Mouse (Mus musculus) c-Kit-negative CD71-positive TER-119-positive erythroid progenitor cells, embryonic 14.5 days (primary cell): ENCODE results near the gene Atxn7l3.

Source experiments
- DNase-seq: peaks from one replicate; pipeline ENCODE4 v3.0.0-alpha.2; 2013; ENCODE audit warnings: low read depth, low spot score

The Atxn7l3 gene

DNA sequence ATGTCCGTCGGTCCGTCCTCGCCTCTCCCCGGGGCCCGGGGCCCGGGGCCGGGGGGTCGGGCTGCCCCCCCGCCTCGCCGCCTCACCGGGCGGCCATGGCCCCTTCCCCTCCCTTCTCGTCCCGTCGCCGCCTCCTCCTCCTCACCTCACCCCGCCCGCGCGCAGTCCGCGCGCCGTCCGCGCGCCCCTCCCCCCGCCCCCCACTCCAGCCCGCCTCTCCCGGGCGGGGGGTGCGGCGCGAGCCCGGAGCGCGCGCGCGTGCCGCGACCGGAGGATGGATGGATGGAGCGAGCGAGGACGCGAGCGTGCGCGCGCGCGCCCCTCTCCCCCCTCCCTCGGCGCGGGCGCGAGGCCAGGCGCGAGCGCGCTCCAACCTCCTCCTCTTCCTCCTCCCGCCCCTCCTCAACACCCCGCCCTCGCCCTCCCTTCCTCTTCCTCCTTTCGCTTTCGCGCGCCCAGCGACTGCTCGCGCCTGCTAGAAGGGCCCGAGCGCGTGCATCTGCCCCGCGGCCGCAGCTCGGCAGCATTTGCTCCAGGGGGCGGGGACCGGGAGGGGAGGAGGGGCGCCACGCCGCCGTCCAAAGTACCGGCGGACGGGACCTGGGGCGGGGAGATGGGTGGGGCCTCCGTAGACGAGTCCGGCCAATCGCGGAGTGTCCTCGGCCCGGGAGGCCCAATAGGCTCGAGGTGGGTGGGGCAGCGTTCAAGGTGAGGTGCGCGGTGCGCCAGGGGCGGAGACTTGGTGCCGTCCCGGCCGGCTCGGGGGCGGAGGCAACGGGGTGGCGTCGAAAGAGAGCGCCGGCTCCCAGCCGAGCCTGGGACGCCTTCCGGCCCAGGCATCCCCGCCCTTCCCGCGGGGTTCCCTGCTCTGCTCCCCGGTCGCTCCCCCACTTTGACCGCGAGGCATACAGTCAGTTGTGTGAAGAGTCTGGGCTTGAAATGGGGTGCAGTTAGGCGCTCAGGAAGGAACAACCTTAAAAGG is at the start of gene Atxn7l3:
Gene Atxn7l3, minus strand, starts transcription at position 141 of the 982 bp plus-strand sequence.
- DNase-seq = peak; percentile 96

DNA sequence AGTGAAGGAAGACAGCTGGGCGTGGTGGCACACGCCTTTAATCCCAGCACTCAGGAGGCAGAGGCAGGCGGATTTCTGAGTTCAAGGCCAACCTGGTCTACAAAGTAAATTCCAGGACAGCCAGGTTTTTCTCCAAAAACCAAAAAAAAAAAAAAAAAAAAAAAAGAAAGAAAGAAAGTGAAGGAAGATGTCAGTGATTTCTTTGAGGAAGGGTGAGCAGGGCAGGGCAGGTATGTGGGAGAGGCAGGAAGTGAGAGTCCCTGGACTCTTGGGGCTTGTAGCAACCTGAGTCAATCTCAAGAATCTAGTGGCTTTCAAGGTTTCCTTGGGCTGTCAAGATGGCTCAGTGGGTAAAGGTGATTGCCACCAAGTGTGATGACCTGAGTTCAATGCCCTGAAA is 48.0 kb upstream of the Atxn7l3 start:
- DNase-seq = no peak

DNA sequence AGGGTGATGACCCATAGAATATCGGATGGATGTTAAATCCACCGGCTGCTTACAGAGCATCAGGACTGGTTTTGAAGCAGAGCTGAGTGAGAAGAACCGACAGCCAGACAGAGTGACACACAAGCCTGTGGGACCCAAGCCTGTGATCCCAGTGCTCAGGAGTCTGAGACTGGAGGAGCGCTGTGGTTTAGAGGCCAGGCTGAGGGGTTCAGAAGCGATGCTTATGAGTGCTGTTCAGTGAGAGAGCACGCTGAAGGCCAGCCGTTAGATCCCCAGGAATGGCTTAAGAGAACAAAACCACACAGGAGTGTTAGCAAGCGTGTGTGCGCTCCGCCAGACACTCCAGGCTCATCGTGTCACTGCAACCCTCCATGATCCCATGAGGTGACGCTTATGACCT is 46.3 kb upstream of the Atxn7l3 start:
- DNase-seq = no peak

DNA sequence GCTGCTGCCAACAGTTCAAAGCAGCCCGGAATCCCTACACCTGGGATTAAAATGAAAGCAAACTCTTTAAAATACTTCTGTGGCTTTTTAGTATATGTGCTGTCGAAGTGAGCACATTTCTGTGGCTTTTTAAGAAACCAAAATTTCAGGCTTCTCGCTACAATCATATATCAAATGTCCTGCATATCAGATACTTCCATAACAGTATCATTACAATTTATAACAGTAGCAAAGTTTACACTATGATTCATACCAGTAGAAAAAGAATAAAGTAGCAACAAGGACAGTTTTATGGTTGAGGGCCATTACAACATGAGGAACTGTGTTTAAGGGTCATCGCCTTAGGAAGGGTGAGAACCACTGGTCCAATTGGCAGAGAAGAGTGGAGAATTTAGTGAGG is 44.7 kb upstream of the Atxn7l3 start:
- DNase-seq = no peak

DNA sequence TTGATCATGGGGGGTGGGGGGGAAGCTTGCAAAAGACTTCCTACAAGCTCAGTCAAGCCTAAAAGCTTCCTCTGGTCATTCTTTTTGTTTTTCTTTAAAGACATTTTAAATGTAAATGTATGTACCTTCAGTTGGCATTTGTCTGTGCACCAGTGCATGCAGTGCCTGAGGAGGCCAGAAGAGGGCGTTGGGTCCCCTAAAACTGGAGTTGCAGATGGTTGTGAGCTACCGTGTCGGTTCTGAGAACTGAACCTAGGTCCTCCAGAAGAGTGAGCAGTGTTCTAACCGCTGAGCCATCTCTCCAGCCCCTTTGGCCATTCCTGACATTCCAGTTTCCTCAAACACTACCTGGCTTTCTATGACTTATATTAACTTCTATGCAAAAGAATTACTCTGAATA is 43.2 kb upstream of the Atxn7l3 start:
- DNase-seq = no peak

DNA sequence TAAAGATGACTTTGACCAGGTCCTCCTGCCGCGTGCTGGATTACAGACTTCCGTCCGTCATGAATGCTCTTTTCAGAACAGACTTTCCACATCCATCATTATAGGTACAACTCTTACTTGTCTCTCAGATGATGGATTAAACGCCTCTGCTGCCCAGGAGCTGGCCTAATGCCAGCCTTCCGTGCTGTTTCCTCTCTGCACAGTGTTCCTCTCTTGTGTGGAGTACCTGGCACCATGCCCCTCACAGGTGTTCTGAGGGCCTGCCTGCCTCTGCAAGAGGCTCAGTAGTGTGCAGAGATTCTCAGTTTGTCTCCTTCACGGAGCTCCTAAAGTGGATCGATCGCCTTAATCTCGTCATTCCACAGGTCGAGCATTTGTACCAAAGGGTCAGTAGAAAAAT is 42.8 kb upstream of the Atxn7l3 start:
- DNase-seq = no peak

DNA sequence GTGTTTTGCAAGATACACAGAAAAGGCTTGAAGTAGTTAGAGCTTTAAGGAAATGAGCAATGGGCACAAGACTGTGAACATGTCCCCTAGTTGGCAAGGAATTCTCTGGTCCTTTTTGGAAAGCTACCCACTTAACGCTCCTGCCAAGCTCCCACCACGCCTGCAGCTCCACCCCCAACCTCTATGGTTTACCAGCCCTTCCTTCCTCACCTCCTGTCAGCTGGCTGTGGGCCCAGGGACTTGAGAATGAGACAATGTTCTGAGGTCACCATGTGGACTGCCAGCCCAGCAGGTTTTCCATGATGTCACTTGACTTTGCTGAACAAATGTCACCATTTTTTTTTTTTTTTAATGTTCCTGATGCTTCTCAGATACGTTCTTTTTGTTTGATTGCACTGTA is 42.1 kb upstream of the Atxn7l3 start:
- DNase-seq = no peak

DNA sequence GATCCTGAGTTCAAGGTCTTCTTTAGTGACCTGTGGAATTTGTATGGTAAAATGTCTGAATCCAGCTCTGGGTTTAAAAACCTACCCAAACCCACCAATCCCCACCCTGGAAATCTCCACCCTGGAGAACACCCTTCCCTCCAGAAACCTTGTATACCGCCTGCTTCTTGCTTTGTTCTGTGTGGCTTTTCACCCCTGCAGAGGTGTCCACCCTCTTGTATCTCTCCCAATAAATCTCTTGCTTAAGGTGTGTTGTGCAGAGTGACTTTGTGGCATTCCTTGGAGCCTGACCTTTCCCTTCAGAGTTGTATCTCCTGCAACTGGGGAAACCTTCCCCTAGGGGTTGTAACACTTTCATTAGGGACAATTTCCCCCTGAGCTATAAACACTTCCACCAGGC is 41.5 kb upstream of the Atxn7l3 start:
- DNase-seq = no peak

DNA sequence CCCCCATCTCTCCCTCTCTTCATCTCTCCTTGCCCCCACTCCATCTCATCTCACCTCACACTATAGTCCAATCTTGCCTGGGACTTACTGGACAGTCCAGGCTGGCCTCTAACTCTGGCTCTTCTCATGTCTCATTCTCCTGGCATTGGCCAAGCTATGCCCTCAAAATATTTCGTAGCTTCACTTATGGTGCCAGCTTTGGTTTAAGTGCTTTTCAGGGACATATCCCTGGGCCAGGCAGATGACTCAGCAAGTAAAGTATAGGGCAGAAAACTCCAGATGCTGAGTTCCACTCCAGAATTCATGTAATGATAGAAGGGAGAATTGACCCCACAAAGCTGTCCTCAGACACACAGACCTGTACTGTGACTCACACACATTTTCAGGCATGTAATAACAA is 39.8 kb upstream of the Atxn7l3 start:
- no peak for DNase-seq

DNA sequence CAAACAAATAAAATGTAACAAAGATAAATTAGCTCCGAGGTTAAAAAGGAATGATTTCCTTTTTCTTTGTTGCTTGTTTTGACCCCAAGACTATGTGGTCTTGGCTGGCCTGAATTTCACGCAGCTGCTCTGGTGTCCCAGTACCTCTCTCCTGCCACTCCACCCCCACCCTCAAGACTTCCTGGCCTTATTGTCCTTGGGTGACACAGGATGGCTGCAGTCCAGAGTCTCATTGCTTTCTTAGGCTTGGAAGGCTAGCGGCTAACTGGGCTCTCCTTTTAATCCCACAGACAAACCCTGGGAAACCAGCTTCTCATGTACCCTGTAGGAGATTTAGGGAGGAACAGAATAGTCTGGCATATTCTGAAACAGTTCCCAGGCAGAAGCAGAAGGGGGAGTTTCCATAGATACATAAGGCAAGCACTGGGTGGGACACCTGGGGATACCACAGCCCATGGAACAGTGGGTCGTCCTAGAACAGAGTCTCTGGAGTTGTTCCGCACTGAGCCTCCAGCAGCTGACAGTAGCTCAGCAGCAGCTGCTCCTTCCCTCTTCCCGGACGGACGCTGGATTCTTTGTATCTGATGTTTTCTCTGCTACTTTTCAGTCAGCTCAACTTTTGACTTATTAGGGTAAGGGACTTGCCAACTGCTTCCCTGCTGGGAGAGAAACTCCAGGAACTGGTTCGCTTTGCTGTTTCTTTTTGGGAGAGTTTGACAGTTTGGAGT is 38.7 kb upstream of the Atxn7l3 start:
- DNase-seq = no peak

DNA sequence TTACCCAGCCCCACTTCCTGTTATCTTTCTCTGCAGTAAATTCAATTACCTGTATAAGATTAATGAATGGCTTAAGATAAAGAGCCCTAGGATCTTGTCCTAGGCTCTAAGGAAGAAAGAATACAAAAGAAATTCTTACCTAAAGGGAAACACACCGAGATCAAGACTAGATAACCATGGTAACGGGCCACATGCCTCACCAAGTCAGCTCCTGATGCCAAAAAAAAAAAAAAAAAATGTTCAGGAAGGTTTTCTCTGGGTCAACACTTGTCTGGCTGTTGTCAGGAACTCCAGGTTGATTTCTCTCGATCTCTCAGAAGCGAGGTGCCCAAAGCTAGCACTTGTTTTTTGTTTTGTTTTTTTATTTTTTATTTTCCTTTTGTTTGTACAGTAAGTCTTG is 37.6 kb upstream of the Atxn7l3 start:
- no peak for DNase-seq

DNA sequence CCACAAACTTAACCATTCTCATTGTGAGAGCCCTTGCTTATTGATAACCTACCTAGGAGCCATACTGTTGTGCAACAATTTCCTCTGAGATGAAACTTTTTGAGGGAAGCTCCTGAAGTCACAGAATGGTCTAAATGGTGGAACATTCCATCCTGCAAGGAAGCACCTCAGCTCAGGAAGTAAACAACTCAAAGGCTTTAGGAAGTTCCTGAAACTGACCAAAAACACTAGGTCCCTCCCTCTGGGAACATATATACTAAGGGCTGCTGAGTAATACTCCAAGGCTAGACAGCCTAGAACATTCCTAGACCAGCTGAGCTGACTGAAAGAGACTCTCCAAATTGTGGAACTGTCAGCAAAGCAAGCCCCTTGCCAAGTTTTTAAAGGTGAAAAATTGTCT is 36.6 kb upstream of the Atxn7l3 start:
- no peak for DNase-seq

DNA sequence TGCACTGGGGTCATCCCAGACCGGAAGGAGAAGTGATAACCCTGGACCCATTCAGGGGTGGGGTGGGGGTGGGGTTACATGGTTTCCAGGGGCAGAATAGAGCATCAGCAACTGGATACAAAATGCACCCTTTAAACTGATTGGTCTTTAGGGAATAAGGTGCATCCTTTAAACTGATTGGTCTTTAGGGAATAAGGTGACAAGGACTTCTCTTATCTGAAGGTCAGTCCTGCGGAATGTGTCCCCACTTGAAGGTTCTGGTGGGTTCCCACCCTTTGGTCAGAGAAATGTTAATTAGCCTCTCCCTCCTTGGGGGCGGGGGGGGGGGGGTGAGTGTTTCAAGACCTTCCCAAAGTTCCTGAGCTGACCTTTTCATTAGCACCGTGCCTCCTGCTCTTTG is 35.4 kb upstream of the Atxn7l3 start:
- no peak for DNase-seq

DNA sequence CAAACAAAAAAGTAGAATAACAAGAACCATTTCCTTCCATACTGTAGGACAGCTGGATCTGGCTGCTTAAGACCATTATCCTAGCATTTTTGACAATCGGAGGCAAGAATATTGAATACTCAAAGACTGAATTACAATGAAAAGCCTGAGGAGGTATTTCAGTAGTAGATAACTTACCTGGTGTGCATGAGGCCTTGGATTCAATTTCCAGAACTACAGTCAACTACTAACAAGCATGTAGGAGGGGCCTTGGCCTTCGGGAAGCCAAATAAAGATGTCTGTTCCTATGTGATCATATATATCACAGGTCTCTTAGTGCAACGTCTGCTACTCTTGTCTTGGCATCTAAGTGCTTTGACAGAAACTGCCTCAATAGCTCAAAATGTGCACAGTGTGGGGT is 33.6 kb upstream of the Atxn7l3 start:
- no peak for DNase-seq

DNA sequence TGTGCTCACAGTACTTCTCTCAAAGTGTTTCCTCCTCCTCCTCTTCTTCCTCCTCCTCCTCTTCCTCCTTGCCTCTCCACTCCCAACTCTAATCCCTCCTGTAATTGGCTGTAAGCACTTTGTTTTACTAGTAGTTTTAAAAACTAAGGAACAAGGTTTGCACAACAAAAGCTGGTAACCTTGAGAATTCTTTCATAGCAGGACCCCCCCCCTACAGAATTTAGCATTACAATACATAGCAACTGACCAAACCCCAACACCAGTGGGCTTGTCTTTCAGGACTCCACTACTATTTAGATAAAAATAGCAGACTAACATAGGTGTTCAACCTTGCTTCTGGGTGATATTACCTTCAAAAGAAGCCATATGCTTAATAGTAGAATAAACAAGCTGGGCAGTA is 33.1 kb upstream of the Atxn7l3 start:
- no peak for DNase-seq

DNA sequence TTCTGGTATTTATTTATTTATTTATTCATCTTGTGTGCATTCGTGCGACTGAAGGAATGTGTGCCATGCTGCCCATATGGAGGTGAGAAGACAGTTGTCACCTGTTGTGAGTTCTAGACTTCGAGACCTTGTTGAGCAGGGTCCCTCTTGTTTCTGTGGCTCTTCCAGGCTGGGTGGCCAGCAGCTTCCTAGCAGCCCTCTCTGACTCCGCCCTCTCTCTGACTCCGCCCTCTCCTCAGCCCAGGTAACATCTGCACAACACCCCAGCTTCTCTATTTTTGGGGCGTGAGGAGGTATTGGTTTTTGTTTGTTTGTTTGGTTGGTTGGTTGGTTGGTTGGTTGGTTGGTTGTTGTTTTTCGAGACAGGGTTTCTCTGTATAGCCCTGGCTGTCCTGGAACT is 31.4 kb upstream of the Atxn7l3 start:
- DNase-seq = no peak

DNA sequence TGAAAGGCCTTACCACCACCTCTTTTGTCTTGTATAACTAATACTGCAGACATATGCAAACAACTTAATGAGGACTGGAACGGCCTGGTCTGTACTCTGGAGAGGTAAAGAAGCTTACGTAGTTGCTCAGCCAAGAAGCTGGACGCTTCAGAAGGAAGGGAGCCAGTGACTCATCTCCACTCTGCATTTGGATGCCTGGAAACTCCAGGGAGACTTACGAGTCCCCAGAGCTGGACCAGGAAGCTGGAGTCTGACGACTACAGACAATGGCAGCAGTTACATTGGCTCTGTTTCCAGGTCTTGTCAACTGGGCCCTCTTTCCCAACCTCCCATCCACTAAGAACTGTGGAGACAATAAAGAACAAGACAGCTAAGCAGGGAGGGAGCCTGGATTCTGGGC is 30.8 kb upstream of the Atxn7l3 start:
- DNase-seq = no peak

DNA sequence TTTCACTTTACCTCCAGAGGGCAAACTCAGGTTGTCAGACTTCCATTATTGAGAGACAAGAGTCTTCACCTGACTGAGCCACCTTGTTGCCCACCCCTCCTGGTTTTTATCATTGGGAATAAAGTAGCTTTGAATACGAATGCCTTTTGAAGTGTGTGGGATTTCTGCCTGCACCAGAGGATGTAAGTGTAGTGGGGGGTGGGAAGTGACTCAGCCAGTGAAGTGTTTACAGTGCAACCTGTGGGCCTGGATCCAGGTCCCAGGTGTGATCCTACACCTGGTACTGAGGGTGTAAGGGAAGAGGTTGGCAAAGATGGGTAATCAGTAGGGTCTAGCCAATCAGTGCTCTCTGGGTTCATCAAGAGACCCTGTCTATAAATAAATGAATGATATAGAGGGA is 27.1 kb upstream of the Atxn7l3 start:
- no peak for DNase-seq

DNA sequence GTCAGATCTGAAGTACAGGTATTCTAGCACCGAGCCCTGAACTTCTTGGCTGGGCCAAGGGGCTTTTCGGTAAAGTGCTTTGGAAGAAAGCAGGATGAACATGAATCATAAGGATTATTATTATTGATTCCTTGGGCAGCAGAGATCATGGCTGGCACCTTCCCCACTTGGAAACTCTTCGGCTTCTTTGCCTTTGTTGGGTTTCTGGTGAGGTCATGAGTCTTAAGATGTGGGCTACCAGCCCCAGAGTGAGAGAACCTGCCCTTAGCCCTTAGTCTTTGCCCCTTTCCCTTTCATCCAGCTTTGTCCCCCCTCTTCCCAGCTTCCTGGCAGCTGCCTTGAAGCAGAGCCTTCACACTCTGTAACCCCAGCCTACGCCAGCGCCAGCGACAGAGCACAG is 25.5 kb upstream of the Atxn7l3 start:
- no peak for DNase-seq

DNA sequence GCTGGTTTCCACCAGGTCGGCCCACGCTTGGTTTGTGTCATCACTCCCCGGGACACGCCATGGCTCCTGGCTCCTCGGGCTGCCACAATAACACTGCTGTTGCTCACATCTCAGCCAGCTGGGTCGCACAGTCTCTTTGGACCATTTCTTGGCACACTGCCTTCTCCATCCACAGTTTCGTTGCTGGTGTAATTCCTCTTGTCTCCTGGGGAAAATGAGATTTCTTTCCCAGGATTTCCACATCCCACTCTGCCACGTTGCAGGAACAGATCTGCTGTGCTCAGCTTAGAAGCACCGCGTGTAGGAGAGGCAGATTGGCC is 24.2 kb upstream of the Atxn7l3 start:
- DNase-seq = no peak

DNA sequence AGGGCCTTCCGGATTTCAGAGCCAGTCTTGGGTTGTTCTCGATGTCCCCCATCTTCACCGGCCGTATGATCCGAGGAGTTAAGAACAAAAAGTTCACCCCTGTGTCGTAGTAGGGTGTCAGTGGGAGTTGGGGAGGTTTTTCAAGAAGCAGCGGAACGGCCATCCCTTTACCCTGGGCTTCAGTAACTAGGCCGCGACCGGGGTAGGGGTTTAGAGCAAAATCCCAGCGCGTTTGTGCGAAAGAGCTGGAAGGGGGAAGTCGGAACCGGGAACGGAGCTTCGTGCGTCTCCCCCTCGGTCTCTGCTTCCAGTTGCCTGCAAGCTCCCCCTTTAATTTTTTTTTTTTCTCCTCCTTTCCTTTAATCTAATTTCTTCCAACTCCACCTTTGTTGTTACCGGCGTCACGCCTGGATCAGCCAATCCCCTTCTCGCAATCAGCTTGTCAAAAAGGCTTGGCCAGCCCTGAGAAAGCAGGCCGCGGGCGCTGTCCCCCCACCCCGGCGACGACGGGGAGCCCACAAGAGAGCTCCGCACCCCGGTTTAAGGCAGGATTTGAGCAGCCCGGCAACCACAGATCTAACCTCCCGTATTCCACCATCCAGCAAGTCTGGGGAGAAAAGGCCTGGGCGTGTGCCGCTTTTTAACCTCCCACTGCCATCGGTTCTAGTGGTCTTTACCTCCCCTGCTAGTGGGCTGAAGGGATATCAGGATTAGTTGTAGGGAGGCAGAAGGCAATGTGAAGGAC is 23.7 kb upstream of the Atxn7l3 start:
- DNase-seq = peak; percentile 75

DNA sequence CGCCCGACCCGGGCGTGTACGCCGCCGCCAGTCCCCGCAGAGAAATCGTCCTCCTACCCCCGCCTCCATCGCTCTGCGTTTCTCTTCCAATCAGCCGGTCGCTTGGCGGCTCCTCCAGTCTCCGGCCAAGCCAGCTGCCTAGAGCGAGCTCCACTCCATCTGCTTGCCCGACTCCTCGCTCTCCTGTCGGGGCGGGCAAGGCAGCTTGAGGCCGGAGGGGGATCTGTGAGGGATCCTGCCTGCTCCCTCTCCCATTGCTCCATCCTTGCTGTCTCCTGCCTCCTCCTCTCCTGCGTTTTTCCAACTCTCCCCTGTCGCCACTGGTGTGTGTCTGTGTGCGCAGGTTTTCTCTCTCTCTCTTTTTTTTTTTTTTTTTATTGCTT is 23.0 kb upstream of the Atxn7l3 start, which contains the start of gene Ubtf:
Gene Ubtf, minus strand, starts transcription at position 333 of the 383 bp plus-strand sequence.
- peak; percentile 73 for DNase-seq
